Mouse (Mus musculus): ENCODE data around the gene Gatad2b. TPM values are rescaled to one million over a fixed set of nuclear protein-coding genes. Genes with fewer than 3 reads are reported as not detected.
A peak's percentile ranks its signal among the peaks of the same experiment; 100 is the strongest.

Gatad2b gene
- polyA plus RNA-seq, 1 experiment from 2014 or later, result 11.3 TPM

DNA sequence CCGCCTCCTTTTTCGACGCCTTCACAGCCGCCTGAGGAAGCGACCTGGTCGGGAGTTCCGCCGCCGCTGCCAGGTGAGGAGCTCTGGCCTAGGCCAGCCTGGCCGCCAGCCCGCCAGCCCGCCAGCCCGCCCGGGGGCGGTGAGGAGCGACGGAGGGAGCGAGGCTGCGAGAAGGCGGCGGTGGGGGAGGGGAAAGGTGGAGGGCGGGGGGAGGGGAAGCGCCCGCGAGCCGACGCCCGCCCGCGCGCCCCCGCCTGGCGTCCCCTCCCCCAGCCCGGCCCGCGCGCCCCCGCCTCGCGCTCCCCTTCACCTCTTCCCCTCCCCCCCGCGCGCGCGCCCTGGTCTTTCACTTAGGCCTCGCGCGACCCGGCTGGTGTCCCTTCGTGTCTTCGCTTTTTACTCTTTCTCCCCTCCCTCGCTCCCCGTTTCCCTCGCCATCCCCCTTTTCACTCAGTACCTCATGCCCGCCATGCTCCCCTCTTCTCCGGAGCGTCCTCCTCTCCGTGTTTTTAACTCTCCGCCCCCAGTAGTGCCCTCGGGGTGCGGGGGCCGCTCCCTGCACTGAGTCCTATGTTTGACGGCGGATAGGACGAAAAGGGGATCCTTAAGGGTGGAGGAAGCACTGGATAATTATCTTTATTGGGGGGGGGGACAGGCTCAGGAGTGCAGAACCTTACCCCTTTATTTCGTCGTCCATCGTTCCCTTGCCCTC, 530 bp downstream of the Gatad2b start:
- Histone ChIP-seq H3K4me3 (ENCODE audit: low read length) (peak overlapping the region; percentile 95), H3K36me3 (ENCODE audit: insufficient read depth, low read length) (no peaks in the 10 kb centered on the region), H3K9me3 (ENCODE audit: low read length) (no peaks in the 10 kb centered on the region), H3K9ac (replicated peaks; ENCODE audit: low read length) (peak overlapping the region; percentile 92), H3K4me2 (replicated peaks; ENCODE audit: low read depth, low read length) (peak overlapping the region; percentile 66), H3K27ac (ENCODE audit: low read length) (peak overlapping the region; percentile 96), H3K27me3 (ENCODE audit: insufficient read depth, low read length) (no peaks in the 10 kb centered on the region), H3K4me1 (ENCODE audit: insufficient read depth, low read length) (peaks cover 21% of the 10 kb centered on the region)
- 1% methylated on average over 19 of the region's 68 CpGs for WGBS
- peak; percentile 1; the same call in 1 of the 2 replicates for ATAC-seq (ENCODE audit: low FRiP score, low TSS enrichment)

DNA sequence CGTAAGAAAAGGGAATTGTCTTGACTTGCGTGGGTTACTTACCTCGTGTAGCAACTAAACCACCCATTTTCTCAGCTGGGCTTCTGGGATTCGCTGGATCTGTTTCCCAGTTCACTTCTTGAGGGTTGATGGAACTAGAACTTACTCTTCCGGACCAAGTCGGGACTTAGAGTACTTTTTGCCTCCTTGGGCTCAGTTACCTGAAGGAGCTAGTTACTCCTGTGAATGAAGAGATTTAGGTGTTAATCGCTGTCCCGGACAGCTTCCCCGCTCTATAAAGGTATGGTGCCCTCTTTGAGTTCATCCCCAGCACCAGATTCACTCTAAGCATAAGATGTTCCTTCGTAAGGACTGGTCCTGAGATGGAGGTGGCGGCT, 1.1 kb downstream of the Gatad2b start:
- Histone ChIP-seq H3K4me2 (replicated peaks; ENCODE audit: low read depth, low read length) (peak overlapping the region; percentile 66), H3K9ac (replicated peaks; ENCODE audit: low read length) (peak overlapping the region; percentile 92), H3K4me3 (ENCODE audit: low read length) (peak overlapping the region; percentile 95), H3K9me3 (ENCODE audit: low read length) (no peaks in the 10 kb centered on the region), H3K27me3 (ENCODE audit: insufficient read depth, low read length) (no peaks in the 10 kb centered on the region), H3K4me1 (ENCODE audit: insufficient read depth, low read length) (peaks cover 21% of the 10 kb centered on the region), H3K27ac (ENCODE audit: low read length) (peak overlapping the region; percentile 96), H3K36me3 (ENCODE audit: insufficient read depth, low read length) (no peaks in the 10 kb centered on the region)
- WGBS, result 3% methylated on average over 11 of the region's 11 CpGs
- no peak for ATAC-seq (ENCODE audit: low FRiP score, low TSS enrichment)

DNA sequence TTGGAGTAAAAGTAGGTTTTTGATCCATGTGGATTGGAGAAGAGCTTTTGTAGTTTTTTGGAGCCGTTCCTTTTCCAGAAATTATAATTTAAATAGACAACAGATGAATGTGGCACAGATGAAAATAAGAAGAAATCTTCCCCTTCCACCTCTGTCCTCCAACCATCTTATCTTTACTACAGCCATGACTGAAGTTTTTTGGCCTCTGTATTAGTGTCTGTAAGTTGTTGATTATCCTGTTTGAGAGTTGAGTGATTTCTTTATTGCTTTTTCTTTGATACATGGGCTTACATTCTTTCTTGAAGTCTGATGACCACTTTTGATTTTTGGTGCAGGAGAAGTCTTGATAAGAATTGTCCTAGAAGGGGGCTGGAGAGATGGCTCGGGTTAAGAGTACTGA, 1.7 kb downstream of the Gatad2b start:
- Histone ChIP-seq H3K9me3 (ENCODE audit: low read length) (no peaks in the 10 kb centered on the region), H3K9ac (replicated peaks; ENCODE audit: low read length) (peak overlapping the region; percentile 92), H3K27me3 (ENCODE audit: insufficient read depth, low read length) (no peaks in the 10 kb centered on the region), H3K4me3 (ENCODE audit: low read length) (peak overlapping the region; percentile 95), H3K27ac (ENCODE audit: low read length) (no peak overlapping the region), H3K4me1 (ENCODE audit: insufficient read depth, low read length) (peaks cover 21% of the 10 kb centered on the region), H3K36me3 (ENCODE audit: insufficient read depth, low read length) (no peaks in the 10 kb centered on the region), H3K4me2 (replicated peaks; ENCODE audit: low read depth, low read length) (peak overlapping the region; percentile 66)
- 67% methylated on average over 2 of the region's 2 CpGs for WGBS
- no peak for ATAC-seq (ENCODE audit: low FRiP score, low TSS enrichment)

DNA sequence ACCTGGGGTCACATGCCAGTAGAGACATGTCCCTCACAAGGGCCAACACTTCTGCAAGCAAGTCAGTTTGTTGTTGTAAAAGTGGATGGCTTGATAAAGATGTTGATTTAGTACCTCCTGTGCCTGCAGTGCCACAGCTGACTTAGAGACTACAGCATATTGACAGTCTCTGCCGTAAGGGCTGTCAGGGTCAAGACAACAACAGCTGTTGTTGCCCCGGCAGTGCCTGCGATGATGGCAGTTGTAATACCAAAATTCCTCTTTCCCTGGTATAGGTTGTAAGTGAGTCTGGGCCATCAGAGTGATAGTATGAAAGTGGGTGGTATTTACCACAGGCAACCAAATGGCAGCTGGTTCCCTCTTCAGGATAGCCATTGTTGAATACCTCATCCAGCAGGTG, 12.8 kb downstream of the Gatad2b start:
- Histone ChIP-seq H3K9me3 (ENCODE audit: low read length) (no peaks in the 10 kb centered on the region), H3K27ac (ENCODE audit: low read length) (no peak overlapping the region), H3K4me2 (replicated peaks; ENCODE audit: low read depth, low read length) (no peak overlapping the region), H3K4me3 (ENCODE audit: low read length) (no peak overlapping the region), H3K4me1 (ENCODE audit: insufficient read depth, low read length) (peaks cover 11% of the 10 kb centered on the region), H3K9ac (replicated peaks; ENCODE audit: low read length) (no peak overlapping the region), H3K36me3 (ENCODE audit: insufficient read depth, low read length) (no peaks in the 10 kb centered on the region), H3K27me3 (ENCODE audit: insufficient read depth, low read length) (no peaks in the 10 kb centered on the region)
- ATAC-seq (ENCODE audit: low FRiP score, low TSS enrichment), result no peak
- WGBS, result 68% methylated on average over 3 of the region's 3 CpGs

DNA sequence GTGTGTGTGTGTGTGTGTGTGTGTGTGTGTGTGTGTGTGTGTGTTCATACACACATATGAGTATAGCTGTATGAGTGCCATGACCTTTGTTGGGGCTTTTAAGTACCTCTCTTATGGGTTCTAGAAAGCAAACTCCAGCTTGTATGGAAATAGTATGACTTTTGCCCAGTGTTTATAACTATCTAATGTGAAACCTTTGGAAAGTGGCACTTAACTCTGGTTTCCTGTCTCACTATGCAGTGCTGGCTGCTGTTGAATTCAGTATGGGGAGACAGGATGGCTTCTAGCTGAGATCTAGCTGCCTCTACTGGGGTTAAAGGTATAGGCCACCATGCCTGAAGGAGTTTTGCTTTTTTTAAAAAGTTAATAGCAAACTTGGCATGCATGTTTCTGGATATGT, 16.6 kb downstream of the Gatad2b start:
- no peak overlapping the region for H3K9ac ChIP-seq (replicated peaks; ENCODE audit: low read length)
- no peak for ATAC-seq (ENCODE audit: low FRiP score, low TSS enrichment)
- no peaks in the 10 kb centered on the region for H3K36me3 ChIP-seq (ENCODE audit: insufficient read depth, low read length)
- H3K9me3 ChIP-seq (ENCODE audit: low read length), result no peaks in the 10 kb centered on the region
- H3K27me3 ChIP-seq (ENCODE audit: insufficient read depth, low read length), result no peaks in the 10 kb centered on the region
- H3K27ac ChIP-seq (ENCODE audit: low read length), result no peak overlapping the region
- peaks cover 11% of the 10 kb centered on the region for H3K4me1 ChIP-seq (ENCODE audit: insufficient read depth, low read length)
- no peak overlapping the region for H3K4me3 ChIP-seq (ENCODE audit: low read length)
- no peak overlapping the region for H3K4me2 ChIP-seq (replicated peaks; ENCODE audit: low read depth, low read length)

DNA sequence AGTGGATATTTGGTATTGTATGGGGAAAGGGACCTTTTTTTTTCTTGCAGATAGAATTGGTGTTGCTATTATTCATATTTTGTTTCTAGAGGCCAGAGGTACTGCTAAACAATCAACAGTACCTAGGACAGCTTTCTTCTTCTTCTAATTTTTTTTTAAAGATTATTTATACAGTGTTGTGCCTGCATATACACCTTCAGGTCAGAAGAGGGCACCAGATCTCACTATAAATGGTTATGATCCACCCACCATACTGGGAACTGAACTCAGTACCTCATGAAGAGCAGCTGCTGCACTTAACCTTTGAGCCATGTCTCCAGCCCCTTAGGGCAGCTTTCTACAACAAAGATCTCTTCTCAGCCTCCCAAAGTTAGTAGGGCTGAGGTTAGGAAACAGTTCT, 20.4 kb downstream of the Gatad2b start:
- Histone ChIP-seq H3K9me3 (ENCODE audit: low read length) (no peaks in the 10 kb centered on the region), H3K27ac (ENCODE audit: low read length) (no peak overlapping the region), H3K4me3 (ENCODE audit: low read length) (no peak overlapping the region), H3K36me3 (ENCODE audit: insufficient read depth, low read length) (no peaks in the 10 kb centered on the region), H3K27me3 (ENCODE audit: insufficient read depth, low read length) (no peaks in the 10 kb centered on the region), H3K9ac (replicated peaks; ENCODE audit: low read length) (no peak overlapping the region), H3K4me1 (ENCODE audit: insufficient read depth, low read length) (peaks cover 11% of the 10 kb centered on the region), H3K4me2 (replicated peaks; ENCODE audit: low read depth, low read length) (no peak overlapping the region)
- no peak for ATAC-seq (ENCODE audit: low FRiP score, low TSS enrichment)

DNA sequence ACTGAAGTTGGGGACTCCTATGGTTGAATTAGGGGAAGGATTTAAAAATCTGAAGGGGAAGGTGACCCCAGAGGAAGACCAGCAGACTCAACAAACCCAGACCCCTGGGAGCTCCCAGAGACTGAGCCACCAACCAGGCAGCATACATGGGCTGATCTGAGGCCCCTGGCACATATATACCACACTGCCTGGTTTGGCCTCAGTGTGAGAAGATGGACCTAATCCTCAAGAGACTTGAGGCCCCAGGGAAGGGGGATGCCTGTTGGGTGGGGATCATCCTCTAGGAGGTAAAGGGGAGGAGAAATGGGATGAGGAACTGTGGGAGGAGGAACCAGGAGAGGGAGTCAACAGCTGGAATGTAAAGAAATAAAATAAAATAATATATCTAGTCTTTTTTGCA, 21.3 kb downstream of the Gatad2b start:
- H3K27me3 ChIP-seq (ENCODE audit: insufficient read depth, low read length), result no peaks in the 10 kb centered on the region
- H3K27ac ChIP-seq (ENCODE audit: low read length), result no peak overlapping the region
- H3K36me3 ChIP-seq (ENCODE audit: insufficient read depth, low read length), result no peaks in the 10 kb centered on the region
- H3K4me2 ChIP-seq (replicated peaks; ENCODE audit: low read depth, low read length), result no peak overlapping the region
- H3K4me3 ChIP-seq (ENCODE audit: low read length), result no peak overlapping the region
- H3K4me1 ChIP-seq (ENCODE audit: insufficient read depth, low read length), result peaks cover 10% of the 10 kb centered on the region
- no peak for ATAC-seq (ENCODE audit: low FRiP score, low TSS enrichment)
- H3K9me3 ChIP-seq (ENCODE audit: low read length), result no peaks in the 10 kb centered on the region
- H3K9ac ChIP-seq (replicated peaks; ENCODE audit: low read length), result no peak overlapping the region

DNA sequence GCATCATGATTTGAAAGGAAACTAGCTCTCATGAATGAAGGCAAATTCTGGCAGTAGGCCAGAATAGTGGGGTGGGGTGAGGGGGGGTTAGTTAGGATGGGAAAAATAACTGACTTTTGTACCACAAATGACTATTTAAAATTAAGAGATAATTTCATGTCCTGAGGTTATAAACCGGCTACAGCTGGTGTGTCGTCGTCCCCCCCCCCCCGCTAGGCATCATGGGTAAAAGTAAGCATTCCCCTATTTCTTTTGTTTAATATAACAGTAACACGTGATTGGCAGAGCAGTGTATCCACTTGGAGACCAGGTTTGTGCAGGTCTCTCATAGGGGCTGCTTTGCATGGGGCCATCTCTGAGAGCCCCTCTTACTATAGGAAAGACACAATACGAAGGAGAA, 29.3 kb downstream of the Gatad2b start:
- ATAC-seq (ENCODE audit: low FRiP score, low TSS enrichment), result no peak
- Histone ChIP-seq H3K36me3 (ENCODE audit: insufficient read depth, low read length) (no peaks in the 10 kb centered on the region), H3K9me3 (ENCODE audit: low read length) (no peaks in the 10 kb centered on the region), H3K9ac (replicated peaks; ENCODE audit: low read length) (no peak overlapping the region), H3K4me2 (replicated peaks; ENCODE audit: low read depth, low read length) (peak overlapping the region; percentile 28; the same call in 1 of the 2 replicates), H3K4me1 (ENCODE audit: insufficient read depth, low read length) (peaks cover 16% of the 10 kb centered on the region), H3K4me3 (ENCODE audit: low read length) (no peak overlapping the region), H3K27ac (ENCODE audit: low read length) (no peak overlapping the region), H3K27me3 (ENCODE audit: insufficient read depth, low read length) (no peaks in the 10 kb centered on the region)
- WGBS, result 51% methylated on average over 6 of the region's 6 CpGs

DNA sequence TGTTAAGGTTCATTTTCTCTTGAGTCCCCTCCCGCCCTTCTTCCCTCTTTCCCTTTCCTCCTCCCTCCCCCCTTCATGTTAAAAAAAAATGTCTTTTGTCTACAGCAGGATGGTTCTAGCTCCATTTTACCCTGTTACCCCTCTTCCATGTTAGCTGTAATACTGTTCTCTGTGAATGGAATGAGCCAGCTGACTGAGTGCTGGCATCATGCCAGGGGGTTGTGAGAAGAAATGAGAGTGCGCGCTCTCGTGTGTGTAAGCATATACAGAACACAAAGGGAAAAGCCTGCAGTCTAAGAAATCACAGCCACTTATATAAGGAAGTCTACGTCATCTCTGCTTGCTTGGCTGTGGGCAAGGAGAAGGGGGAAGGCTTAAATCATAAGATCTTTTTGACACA, 30.1 kb downstream of the Gatad2b start:
- Histone ChIP-seq H3K4me2 (replicated peaks; ENCODE audit: low read depth, low read length) (no peak overlapping the region; the same call in none of the 2 replicates), H3K9ac (replicated peaks; ENCODE audit: low read length) (no peak overlapping the region), H3K4me1 (ENCODE audit: insufficient read depth, low read length) (peaks cover 16% of the 10 kb centered on the region), H3K27me3 (ENCODE audit: insufficient read depth, low read length) (no peaks in the 10 kb centered on the region), H3K27ac (ENCODE audit: low read length) (peak overlapping the region; percentile 48; the same call in 1 of the 2 replicates), H3K36me3 (ENCODE audit: insufficient read depth, low read length) (no peaks in the 10 kb centered on the region), H3K9me3 (ENCODE audit: low read length) (no peaks in the 10 kb centered on the region), H3K4me3 (ENCODE audit: low read length) (no peak overlapping the region)
- ATAC-seq (ENCODE audit: low FRiP score, low TSS enrichment), result peak; percentile 67
- WGBS, result 23% methylated on average over 5 of the region's 5 CpGs

DNA sequence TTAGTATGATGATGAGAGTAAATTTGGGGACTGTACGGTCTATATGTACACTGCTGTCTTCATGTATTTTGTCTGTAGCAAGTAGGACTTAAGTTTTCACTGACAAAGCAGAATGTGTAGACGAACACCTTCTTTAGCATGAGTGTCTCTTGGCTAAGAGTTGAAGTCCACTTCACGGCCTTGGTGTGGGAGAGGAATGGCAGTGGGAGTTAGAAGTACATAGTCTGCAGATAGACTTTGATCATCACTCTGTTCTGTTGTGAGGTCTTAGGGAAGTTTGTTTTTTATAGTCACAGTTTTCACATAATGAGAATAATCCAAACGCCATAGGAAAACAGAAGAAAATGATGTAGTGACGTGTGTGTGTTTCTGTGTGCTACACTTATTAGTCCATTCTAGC, 39.5 kb downstream of the Gatad2b start:
- Histone ChIP-seq H3K4me2 (replicated peaks; ENCODE audit: low read depth, low read length) (no peak overlapping the region), H3K36me3 (ENCODE audit: insufficient read depth, low read length) (no peaks in the 10 kb centered on the region), H3K27ac (ENCODE audit: low read length) (no peak overlapping the region), H3K4me1 (ENCODE audit: insufficient read depth, low read length) (no peaks in the 10 kb centered on the region), H3K9ac (replicated peaks; ENCODE audit: low read length) (no peak overlapping the region), H3K9me3 (ENCODE audit: low read length) (no peaks in the 10 kb centered on the region), H3K27me3 (ENCODE audit: insufficient read depth, low read length) (no peaks in the 10 kb centered on the region), H3K4me3 (ENCODE audit: low read length) (no peak overlapping the region)
- 85% methylated on average over 5 of the region's 5 CpGs for WGBS
- no peak for ATAC-seq (ENCODE audit: low FRiP score, low TSS enrichment)
